Mouse (Mus musculus) olfactory bulb, adult 2 months (tissue): Measurements from ENCODE around the gene Eif2s2. TPM values are rescaled to one million over a fixed set of nuclear protein-coding genes. Genes with fewer than 3 reads are reported as not detected.

ENCODE experiments used
- H3K27ac ChIP-seq: fragments of 200-500 bp; 2 replicates; pipeline ENCODE4 v1.5.1; 2012; ENCODE audit warnings: low read depth, low read length; ENCODE audit not compliant: insufficient read depth
- H3K4me1 ChIP-seq: fragments of 200-500 bp; 2 replicates; pipeline ENCODE4 v1.6.1; 2012; ENCODE audit warnings: low read length; ENCODE audit not compliant: control insufficient read depth, insufficient read depth
- H3K4me3 ChIP-seq: fragments of 200-500 bp; 2 replicates; pipeline ENCODE4 v1.5.1; 2012; ENCODE audit warnings: mild to moderate bottlenecking, low read depth, low read length, moderate library complexity; ENCODE audit not compliant: insufficient read depth
- CTCF ChIP-seq: fragments of 200-500 bp; IDR thresholded peaks from 2 replicates; pipeline ENCODE4 v1.5.1; 2012; ENCODE audit warnings: low read depth, mild to moderate bottlenecking, low read length, moderate library complexity; ENCODE audit not compliant: insufficient read depth
- POLR2A ChIP-seq: fragments of 200-500 bp; IDR thresholded peaks from 2 replicates; pipeline ENCODE4 v1.6.1; 2012; ENCODE audit warnings: mild to moderate bottlenecking, low read depth, low read length, moderate library complexity; ENCODE audit not compliant: insufficient read depth
- WGBS: fragments of 180-500 bp; shearing (Covaris S2); methylation state at CpG from one replicate; pipeline ENCODE4 v1.1.7; 2018; 5-methylcytosine and 5-hydroxymethylcytosine counted together
- polyA plus RNA-seq: library from polyadenylated mRNA; stranded (reverse); fragments of >200 nt; gene quantifications from 2 replicates; pipeline ENCODE4 v1.2.4, GENCODE M21; 2012; ENCODE audit warnings: low replicate concordance; ENCODE audit not compliant: missing spikeins, insufficient read depth, insufficient read length

Eif2s2 gene
- polyA plus RNA-seq, 1 experiment, result not detected

DNA sequence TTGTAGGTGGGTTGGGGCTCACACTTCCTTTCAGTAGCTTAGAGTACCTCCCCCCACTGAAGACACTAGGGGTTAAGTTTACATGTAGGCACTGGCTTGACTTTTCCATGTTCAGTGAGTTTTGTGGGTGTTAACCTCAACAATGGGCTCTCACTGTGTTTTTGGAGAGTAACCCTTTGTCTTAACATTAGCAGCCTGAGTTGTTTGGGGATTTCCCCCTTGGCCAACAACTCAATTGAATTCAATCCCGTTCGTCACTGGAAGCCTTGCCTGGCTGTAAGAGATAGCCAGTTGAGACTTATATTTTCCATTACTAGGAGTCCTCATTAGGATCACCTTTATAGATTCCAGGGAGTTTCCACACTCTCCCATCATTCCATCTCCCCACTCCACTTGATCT lies 56.2 kb downstream of the Eif2s2 start:
- Histone ChIP-seq H3K4me1 (no peaks in the 10 kb centered on the region), H3K27ac (no peak overlapping the region), H3K4me3 (no peak overlapping the region)
- no peak for TF ChIP-seq CTCF
- no peak for TF ChIP-seq POLR2A
- WGBS, result 65% methylated on average over 2 of the region's 2 CpGs

DNA sequence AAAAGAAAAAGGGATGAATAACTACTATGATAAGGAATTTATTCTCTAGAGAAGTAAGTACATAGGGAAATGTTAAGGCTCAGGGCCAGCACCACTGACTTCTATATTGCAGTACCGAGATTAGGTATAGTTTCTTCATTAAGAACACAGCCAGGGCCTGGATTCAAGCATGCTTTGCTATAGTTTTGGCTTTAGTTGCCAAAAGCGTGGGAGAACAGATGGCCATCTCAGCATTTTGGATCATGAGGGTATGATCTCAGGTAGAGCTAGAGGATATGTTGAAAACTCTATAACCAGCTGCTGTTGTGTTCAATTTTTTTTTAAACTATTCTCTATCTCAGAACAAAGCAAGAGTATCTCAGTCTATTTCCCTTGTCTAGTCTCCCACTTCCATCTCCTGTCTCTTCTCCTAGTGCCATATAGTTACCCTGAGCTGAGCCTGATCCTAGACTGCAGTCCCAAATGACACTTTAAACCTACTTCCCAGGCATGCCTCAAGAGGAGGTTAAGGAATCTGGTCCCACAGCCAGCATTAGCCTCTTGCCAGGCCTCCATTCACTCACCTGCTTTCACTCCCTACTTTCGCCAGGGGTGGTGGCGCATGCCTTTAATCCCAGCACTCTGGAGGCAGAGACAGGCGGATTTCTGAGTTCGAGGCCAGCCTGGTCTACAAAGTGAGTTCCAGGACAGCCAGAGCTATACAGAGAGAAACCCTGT lies 58.4 kb downstream of the Eif2s2 start:
- Histone ChIP-seq H3K4me1 (no peaks in the 10 kb centered on the region), H3K4me3 (no peak overlapping the region), H3K27ac (no peak overlapping the region)
- WGBS, result 97% methylated on average over 6 of the region's 6 CpGs
- TF ChIP-seq POLR2A (no peak), CTCF (no peak)

DNA sequence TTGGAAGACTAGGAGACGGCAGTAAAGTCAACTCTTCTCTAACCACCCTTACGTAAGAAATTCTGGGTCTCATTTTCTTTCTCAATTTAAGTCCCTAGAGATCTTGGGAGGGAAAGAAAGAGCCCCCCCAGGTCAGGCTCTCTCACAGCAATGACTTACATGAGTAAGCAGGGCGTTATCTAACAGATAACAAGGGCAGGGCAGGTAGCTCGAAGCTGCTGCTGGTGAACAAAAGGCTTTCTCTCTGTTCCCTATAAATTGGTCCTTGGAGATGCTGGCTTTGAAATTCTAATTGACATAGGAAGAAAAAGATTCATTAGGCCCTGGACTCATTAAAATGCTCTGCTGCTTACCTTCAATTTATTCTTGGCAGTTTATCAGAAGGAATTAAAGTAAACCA lies 60.3 kb downstream of the Eif2s2 start:
- H3K4me3 ChIP-seq, result no peak overlapping the region
- WGBS, result 81% methylated on average over 4 of the region's 4 CpGs
- no peaks in the 10 kb centered on the region for H3K4me1 ChIP-seq
- no peak overlapping the region for H3K27ac ChIP-seq
- TF ChIP-seq POLR2A (no peak), CTCF (no peak)

DNA sequence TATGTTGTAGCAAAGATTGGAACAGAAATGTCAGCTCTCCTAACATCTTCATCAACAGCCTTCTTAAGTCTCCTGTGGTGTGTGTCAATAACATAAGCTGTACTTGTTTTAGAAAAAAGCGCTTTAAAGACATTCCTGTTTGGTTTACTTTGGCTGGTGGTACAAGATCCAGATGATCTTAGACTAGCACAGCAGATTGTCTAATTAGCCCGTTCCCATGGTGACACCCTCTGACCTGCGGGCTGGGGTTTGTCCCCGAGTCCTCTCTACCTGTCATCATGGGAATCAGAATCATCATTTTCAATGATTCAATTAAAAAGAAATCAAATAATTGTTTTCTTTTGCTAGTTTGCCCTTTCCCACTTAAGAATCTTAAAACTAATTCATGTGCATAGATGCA lies 65.2 kb downstream of the Eif2s2 start:
- WGBS, result 82% methylated on average over 4 of the region's 4 CpGs

DNA sequence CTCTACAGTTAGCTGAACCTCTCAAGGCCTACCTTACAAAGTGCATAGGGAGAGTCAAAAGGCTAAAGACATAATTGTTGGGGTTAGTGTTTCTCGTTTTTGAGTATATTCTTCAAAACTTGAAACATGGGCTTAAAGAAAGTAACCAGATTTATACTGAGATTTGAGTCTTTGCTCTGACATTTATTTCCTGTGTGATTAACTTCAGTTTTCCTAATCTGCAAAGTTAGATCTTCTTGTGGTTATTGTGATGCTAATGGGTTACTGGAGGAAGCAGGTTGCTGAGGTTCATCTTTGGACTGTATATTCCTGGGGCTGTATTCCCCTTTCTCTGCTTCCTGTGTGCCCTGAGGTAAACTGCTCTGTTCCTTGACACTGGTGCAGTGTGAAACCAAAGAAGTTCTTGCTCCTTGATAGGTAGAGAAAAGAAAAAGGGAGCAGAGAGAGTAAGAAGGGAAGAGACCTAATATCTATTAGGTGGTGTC lies 66.6 kb downstream of the Eif2s2 start:
- Histone ChIP-seq H3K4me3 (no peak overlapping the region), H3K4me1 (no peaks in the 10 kb centered on the region), H3K27ac (no peak overlapping the region)
- TF ChIP-seq POLR2A (no peak), CTCF (no peak)
- 87% methylated on average over 1 of the region's 1 CpGs for WGBS

More for the DNA sequence above, 65.2 kb downstream of the Eif2s2 start:
- Histone ChIP-seq H3K4me1 (no peaks in the 10 kb centered on the region), H3K4me3 (no peak overlapping the region), H3K27ac (no peak overlapping the region)
- TF ChIP-seq POLR2A (no peak), CTCF (no peak)

Other genes starting within 250 kb of the Eif2s2 start
- 288 TPM in 1 of 2 replicates, not detected in the other for gene Chmp4b, start 241.2 kb downstream of the Eif2s2 start, polyA plus RNA-seq
- not detected in 2 replicates for gene Gm14214, start 122.9 kb downstream of the Eif2s2 start, polyA plus RNA-seq
- not detected in 2 replicates for gene Raly, start 101.8 kb downstream of the Eif2s2 start, polyA plus RNA-seq
- gene a, start 101.5 kb downstream of the Eif2s2 start, polyA plus RNA-seq, result not detected in 2 replicates
- gene Gm14226, start 125.3 kb upstream of the Eif2s2 start, polyA plus RNA-seq, result not detected in 2 replicates
- not detected in 2 replicates for gene Ahcy, start 181.6 kb upstream of the Eif2s2 start, polyA plus RNA-seq
- gene Itch, start 240.6 kb upstream of the Eif2s2 start, polyA plus RNA-seq, result not detected in 2 replicates